Mouse (Mus musculus): ENCODE data around the gene Zfyve1.
A peak's percentile ranks its signal among the peaks of the same experiment; 100 is the strongest.

Gene Zfyve1

GRCm38 (mm10) chr12:83520311-83520890 is 76.6 kb downstream of the Zfyve1 start, which contains the start of gene Dcaf4:
Gene Dcaf4 (plus strand): TSS chr12:83520466.
- DNase-seq, result peak; percentile 99

GRCm38 (mm10) chr12:83517580-83517979 is 79.4 kb downstream of the Zfyve1 start:
- DNase-seq, result no peak

- no peak for DNase-seq
Measured at GRCm38 (mm10) chr12:83514216-83514615, 82.8 kb downstream of the Zfyve1 start.

GRCm38 (mm10) chr12:83513185-83513584 is 83.8 kb downstream of the Zfyve1 start:
- peak; percentile 26 for DNase-seq

- no peak for DNase-seq
Measured at GRCm38 (mm10) chr12:83512783-83513182, 84.2 kb downstream of the Zfyve1 start.

- DNase-seq, result no peak
Measured at GRCm38 (mm10) chr12:83510586-83510985, 86.4 kb downstream of the Zfyve1 start.

GRCm38 (mm10) chr12:83506543-83506942 is 90.5 kb downstream of the Zfyve1 start:
- DNase-seq, result no peak

- peak; percentile 81 for DNase-seq
Measured at GRCm38 (mm10) chr12:83502190-83502589, 94.8 kb downstream of the Zfyve1 start.

GRCm38 (mm10) chr12:83499256-83499655 is 97.8 kb downstream of the Zfyve1 start:
- peak; percentile 41 for DNase-seq

- DNase-seq, result no peak
Measured at GRCm38 (mm10) chr12:83497959-83498358, 99.1 kb downstream of the Zfyve1 start.

GRCm38 (mm10) chr12:83496736-83497135 is 100.3 kb downstream of the Zfyve1 start:
- no peak for DNase-seq

Data from kidney, adult 9 months (tissue).